Mouse (Mus musculus) hindbrain, embryonic 11.5 days (tissue): ENCODE measurements around the gene Tet1. TPM values are rescaled to one million over a fixed set of nuclear protein-coding genes. Genes with fewer than 3 reads are reported as not detected.

Source experiments
- ATAC-seq: fragments of 200-750 bp; cut with Nextera tagmentation; 2 replicates; pipeline ENCODE4 v1.8.0; 2017; ENCODE audit warnings: mild to moderate bottlenecking, moderate TSS enrichment, moderate library complexity; ENCODE audit not compliant: low FRiP score
- DNase-seq: peaks from one replicate; pipeline ENCODE4 v3.0.0-alpha.2; 2015; ENCODE audit warnings: low spot score
- H3K27ac ChIP-seq: fragments of 300-500 bp; sonication (generic); 2 replicates; pipeline ENCODE4 v1.5.1; 2014; ENCODE audit warnings: mild to moderate bottlenecking, low read depth, low read length
- H3K27me3 ChIP-seq: fragments of 300-500 bp; sonication (generic); 2 replicates; pipeline ENCODE4 v1.6.1; 2014; ENCODE audit warnings: mild to moderate bottlenecking, low read length, moderate library complexity, mixed read lengths; ENCODE audit not compliant: control insufficient read depth, insufficient read depth
- H3K36me3 ChIP-seq: fragments of 300-500 bp; sonication (generic); 2 replicates; pipeline ENCODE4 v1.6.1; 2014; ENCODE audit warnings: mild to moderate bottlenecking, low read length, moderate library complexity, mixed read lengths; ENCODE audit not compliant: control insufficient read depth, insufficient read depth
- H3K4me1 ChIP-seq: fragments of 300-500 bp; sonication (generic); replicated peaks from 2 replicates; pipeline ENCODE4 v1.6.1; 2014; ENCODE audit warnings: low read length, mixed read lengths; ENCODE audit not compliant: control insufficient read depth, insufficient read depth
- H3K4me2 ChIP-seq: fragments of 300-500 bp; sonication (generic); replicated peaks from 2 replicates; pipeline ENCODE4 v1.6.1; 2014; ENCODE audit warnings: mild to moderate bottlenecking, low read depth, low read length
- H3K4me3 ChIP-seq: fragments of 300-500 bp; sonication (generic); 2 replicates; pipeline ENCODE4 v1.5.1; 2014; ENCODE audit warnings: low read depth, low read length
- H3K9ac ChIP-seq: fragments of 300-500 bp; sonication (generic); 2 replicates; pipeline ENCODE4 v1.6.1; 2014; ENCODE audit warnings: low read depth, low read length
- H3K9me3 ChIP-seq: fragments of 300-500 bp; sonication (generic); 2 replicates; pipeline ENCODE4 v1.6.1; 2016; ENCODE audit warnings: low read length; ENCODE audit not compliant: control insufficient read depth
- WGBS: fragments of 180-500 bp; shearing (Covaris S2); extraction: QIAGEN DNeasy Blood & Tissue Kit; methylation state at CpG from one replicate; pipeline ENCODE4 v1.1.7; 2014; 5-methylcytosine and 5-hydroxymethylcytosine counted together
- polyA plus RNA-seq: library from polyadenylated mRNA; unstranded; fragments of >200 nt; fragmentation: Nextera tagmentation; extraction: Ambion mirVana; gene quantifications from 2 replicates; pipeline ENCODE4 v1.2.1, GENCODE M21; 2014

Gene Tet1
- polyA plus RNA-seq, 1 experiment from 2014 or later: 41.5 TPM

GRCm38 (mm10) chr10:62824474-62824873 lies 84.3 kb downstream of the Tet1 start:
- peaks cover 8% of the 10 kb centered on the region; the same call in 1 of the 2 replicates for H3K36me3 ChIP-seq
- H3K4me3 ChIP-seq: no peak overlapping the region
- no peaks in the 10 kb centered on the region for H3K27me3 ChIP-seq
- no peaks in the 10 kb centered on the region for H3K9me3 ChIP-seq
- no peak overlapping the region for H3K4me2 ChIP-seq
- H3K4me1 ChIP-seq: no peaks in the 10 kb centered on the region
- DNase-seq (no peak), ATAC-seq (no peak)
- no peak overlapping the region for H3K27ac ChIP-seq
- 87% methylated on average over 8 of the region's 8 CpGs for WGBS
- no peak overlapping the region for H3K9ac ChIP-seq

GRCm38 (mm10) chr10:62823431-62823830 lies 85.4 kb downstream of the Tet1 start:
- Histone ChIP-seq H3K9ac (no peak overlapping the region), H3K9me3 (no peaks in the 10 kb centered on the region), H3K27me3 (no peaks in the 10 kb centered on the region), H3K4me1 (no peaks in the 10 kb centered on the region), H3K4me3 (no peak overlapping the region), H3K27ac (no peak overlapping the region), H3K36me3 (peaks cover 8% of the 10 kb centered on the region; the same call in 1 of the 2 replicates), H3K4me2 (no peak overlapping the region)
- no peak for DNase-seq
- 69% methylated on average over 4 of the region's 4 CpGs for WGBS
- ATAC-seq: no peak

- ATAC-seq (no peak), DNase-seq (no peak)
- 76% methylated on average over 4 of the region's 4 CpGs for WGBS
- no peak overlapping the region for H3K4me2 ChIP-seq
- H3K4me1 ChIP-seq: no peaks in the 10 kb centered on the region
- no peak overlapping the region for H3K9ac ChIP-seq
- no peak overlapping the region for H3K4me3 ChIP-seq
- H3K36me3 ChIP-seq: no peaks in the 10 kb centered on the region
- no peaks in the 10 kb centered on the region for H3K27me3 ChIP-seq
- H3K27ac ChIP-seq: no peak overlapping the region
- no peaks in the 10 kb centered on the region for H3K9me3 ChIP-seq
These were observed 98.8 kb downstream of the Tet1 start for GRCm38 (mm10) chr10:62810010-62810409.

- Histone ChIP-seq H3K36me3 (no peaks in the 10 kb centered on the region), H3K4me1 (no peaks in the 10 kb centered on the region), H3K4me2 (no peak overlapping the region), H3K9me3 (no peaks in the 10 kb centered on the region), H3K9ac (no peak overlapping the region), H3K27me3 (no peaks in the 10 kb centered on the region), H3K27ac (no peak overlapping the region), H3K4me3 (no peak overlapping the region)
- WGBS: 100% methylated on average over 2 of the region's 2 CpGs
- DNase-seq: no peak
- no peak for ATAC-seq
These were observed 100.0 kb downstream of the Tet1 start for GRCm38 (mm10) chr10:62808766-62809165.

GRCm38 (mm10) chr10:62808316-62808715 lies 100.5 kb downstream of the Tet1 start:
- DNase-seq: no peak

GRCm38 (mm10) chr10:62804106-62804505 lies 104.7 kb downstream of the Tet1 start:
- H3K4me3 ChIP-seq: no peak overlapping the region
- WGBS: 84% methylated on average over 2 of the region's 2 CpGs
- no peaks in the 10 kb centered on the region for H3K4me1 ChIP-seq
- DNase-seq (no peak), ATAC-seq (no peak)
- H3K4me2 ChIP-seq: no peak overlapping the region
- H3K36me3 ChIP-seq: no peaks in the 10 kb centered on the region
- H3K9ac ChIP-seq: no peak overlapping the region
- H3K27ac ChIP-seq: no peak overlapping the region
- no peaks in the 10 kb centered on the region for H3K9me3 ChIP-seq
- H3K27me3 ChIP-seq: no peaks in the 10 kb centered on the region

More at GRCm38 (mm10) chr10:62808316-62808715, 100.5 kb downstream of the Tet1 start:
- Histone ChIP-seq H3K4me3 (no peak overlapping the region), H3K27ac (no peak overlapping the region), H3K4me1 (no peaks in the 10 kb centered on the region), H3K27me3 (no peaks in the 10 kb centered on the region), H3K4me2 (no peak overlapping the region), H3K9me3 (no peaks in the 10 kb centered on the region), H3K36me3 (no peaks in the 10 kb centered on the region), H3K9ac (no peak overlapping the region)
- WGBS: 91% methylated on average over 7 of the region's 7 CpGs
- no peak for ATAC-seq

- Histone ChIP-seq H3K36me3 (no peaks in the 10 kb centered on the region), H3K27ac (no peak overlapping the region), H3K4me2 (no peak overlapping the region), H3K27me3 (no peaks in the 10 kb centered on the region), H3K4me1 (no peaks in the 10 kb centered on the region), H3K9me3 (no peaks in the 10 kb centered on the region), H3K9ac (no peak overlapping the region), H3K4me3 (no peak overlapping the region)
- DNase-seq (no peak), ATAC-seq (no peak)
- WGBS: 96% methylated on average over 2 of the region's 2 CpGs
These were observed 105.5 kb downstream of the Tet1 start for GRCm38 (mm10) chr10:62803296-62803695.

- H3K4me1 ChIP-seq: no peaks in the 10 kb centered on the region
- WGBS: 96% methylated on average over 4 of the region's 4 CpGs
- DNase-seq: no peak
These were observed 114.6 kb downstream of the Tet1 start for GRCm38 (mm10) chr10:62794221-62794620.

GRCm38 (mm10) chr10:62793091-62793453 lies 115.7 kb downstream of the Tet1 start:
- ATAC-seq: 0 out of 2 replicates have a peak, but pooled peaks have one; percentile 14
- Histone ChIP-seq H3K4me3 (peak overlapping the region; percentile 99), H3K9ac (peak overlapping the region; percentile 99), H3K4me1 (no peaks in the 10 kb centered on the region), H3K4me2 (peak overlapping the region; percentile 27), H3K9me3 (no peaks in the 10 kb centered on the region), H3K27ac (peak overlapping the region; percentile 94), H3K27me3 (no peaks in the 10 kb centered on the region), H3K36me3 (peaks cover 9% of the 10 kb centered on the region; the same call in 1 of the 2 replicates)
- WGBS: 37% methylated on average over 2 of the region's 2 CpGs
- DNase-seq: peak; percentile 30

More at GRCm38 (mm10) chr10:62794221-62794620, 114.6 kb downstream of the Tet1 start:
- Histone ChIP-seq H3K27ac (no peak overlapping the region), H3K9me3 (no peaks in the 10 kb centered on the region), H3K4me3 (no peak overlapping the region), H3K27me3 (no peaks in the 10 kb centered on the region), H3K36me3 (0 out of 2 replicates have a peak, but pooled peaks cover 2% of the 10 kb centered on the region), H3K9ac (no peak overlapping the region), H3K4me2 (no peak overlapping the region)
- ATAC-seq: no peak
